Mouse (Mus musculus) stomach, postnatal 0 days (tissue): ENCODE measurements around the gene Slc25a23. TPM values are rescaled to one million over a fixed set of nuclear protein-coding genes. Genes with fewer than 3 reads are reported as not detected.
A peak's percentile ranks its signal among the peaks of the same experiment; 100 is the strongest.

Experiments used
- ATAC-seq: fragments of 200-750 bp; cut with Nextera tagmentation; 2 replicates; pipeline ENCODE4 v1.8.0; 2017; ENCODE audit not compliant: low FRiP score, low TSS enrichment
- DNase-seq: peaks from one replicate; pipeline ENCODE4 v3.0.0-alpha.2; 2016; ENCODE audit warnings: low spot score
- H3K27ac ChIP-seq: fragments of 300-500 bp; sonication (generic); replicated peaks from 2 replicates; pipeline ENCODE4 v1.5.1; 2014; ENCODE audit warnings: mild to moderate bottlenecking, control low read depth
- H3K27me3 ChIP-seq: fragments of 300-500 bp; sonication (generic); 2 replicates; pipeline ENCODE4 v1.6.1; 2014; ENCODE audit warnings: low read length; ENCODE audit not compliant: control insufficient read depth, insufficient read depth
- H3K36me3 ChIP-seq: fragments of 300-500 bp; sonication (generic); 2 replicates; pipeline ENCODE4 v1.6.1; 2014; ENCODE audit warnings: low read length, mixed read lengths; ENCODE audit not compliant: control insufficient read depth, insufficient read depth
- H3K4me1 ChIP-seq: fragments of 300-500 bp; sonication (generic); replicated peaks from 2 replicates; pipeline ENCODE4 v1.6.1; 2014; ENCODE audit warnings: antibody characterized with exemption; ENCODE audit not compliant: control insufficient read depth, insufficient read depth
- H3K4me2 ChIP-seq: fragments of 300-500 bp; sonication (generic); replicated peaks from 2 replicates; pipeline ENCODE4 v1.6.1; 2014; ENCODE audit warnings: low read depth, mild to moderate bottlenecking, control low read depth, moderate library complexity
- H3K4me3 ChIP-seq: fragments of 300-500 bp; sonication (generic); 2 replicates; pipeline ENCODE4 v1.5.1; 2014; ENCODE audit warnings: low read depth, low read length, control low read depth
- H3K9ac ChIP-seq: fragments of 300-500 bp; sonication (generic); 2 replicates; pipeline ENCODE4 v1.6.1; 2014; ENCODE audit warnings: mild to moderate bottlenecking, low read length, control low read depth, mixed read lengths
- H3K9me3 ChIP-seq: fragments of 300-500 bp; sonication (generic); 2 replicates; pipeline ENCODE4 v1.6.1; 2016; ENCODE audit warnings: low read length; ENCODE audit not compliant: control insufficient read depth
- CTCF ChIP-seq: IDR thresholded peaks from 2 replicates; pipeline ENCODE4 v1.5.1; 2016; ENCODE audit warnings: antibody characterized with exemption, low read depth, mild to moderate bottlenecking, moderate library complexity
- EP300 ChIP-seq: optimal IDR thresholded peaks from 2 replicates; pipeline ENCODE3; 2016; ENCODE audit warnings: antibody characterized with exemption
- WGBS: fragments of 180-500 bp; shearing (Covaris S2); extraction: QIAGEN DNeasy Blood & Tissue Kit; methylation state at CpG from one replicate; pipeline ENCODE4 v1.1.7; 2014; 5-methylcytosine and 5-hydroxymethylcytosine counted together
- polyA plus RNA-seq: library from polyadenylated mRNA; unstranded; fragments of >200 nt; fragmentation: Nextera tagmentation; extraction: Ambion mirVana; gene quantifications from 2 replicates; pipeline ENCODE4 v1.2.1, GENCODE M21; 2015

Gene Slc25a23
- polyA plus RNA-seq = 3.1 and 4.2 TPM in 2 replicates

GRCm38 (mm10) chr17:57059486-57059977 is at the start of gene Slc25a23:
Slc25a23 (minus strand) TSS chr17:57059863.
- Histone ChIP-seq H3K4me3 (peak within 1 kb of the TSS; percentile 67), H3K4me1 (no peaks in the 10 kb centered on the region), H3K4me2 (peak within 1 kb of the TSS; percentile 91), H3K9me3 (no peaks in the 10 kb centered on the region), H3K27me3 (no peaks in the 10 kb centered on the region), H3K27ac (peak within 1 kb of the TSS; percentile 74), H3K9ac (peak within 1 kb of the TSS; percentile 74), H3K36me3 (no peaks in the 10 kb centered on the region)
- peak; percentile 14; the same call in 1 of the 2 replicates for ATAC-seq
- WGBS = under 1% methylated on average over 41 of the region's 45 CpGs
- DNase-seq = peak; percentile 78
- TF ChIP-seq CTCF (no peak), EP300 (no peak)

- no peak for DNase-seq
- Histone ChIP-seq H3K9me3 (no peaks in the 10 kb centered on the region), H3K4me3 (no peak overlapping the region), H3K27me3 (no peaks in the 10 kb centered on the region), H3K9ac (no peak overlapping the region), H3K27ac (no peak overlapping the region), H3K4me2 (no peak overlapping the region), H3K4me1 (no peaks in the 10 kb centered on the region), H3K36me3 (no peaks in the 10 kb centered on the region)
- no peak for TF ChIP-seq CTCF
- no peak for TF ChIP-seq EP300
- 34% methylated on average over 5 of the region's 5 CpGs for WGBS
- ATAC-seq = no peak
Observed at GRCm38 (mm10) chr17:57108666-57109171, 49.1 kb upstream of the Slc25a23 start.

GRCm38 (mm10) chr17:57108040-57108665 is 48.5 kb upstream of the Slc25a23 start:
- H3K9me3 ChIP-seq = no peaks in the 10 kb centered on the region
- H3K36me3 ChIP-seq = no peaks in the 10 kb centered on the region
- DNase-seq (no peak), ATAC-seq (no peak)
- no peak for TF ChIP-seq CTCF
- TF ChIP-seq EP300 = no peak
- H3K9ac ChIP-seq = no peak overlapping the region
- H3K4me3 ChIP-seq = no peak overlapping the region
- H3K4me1 ChIP-seq = no peaks in the 10 kb centered on the region
- H3K4me2 ChIP-seq = no peak overlapping the region
- no peaks in the 10 kb centered on the region for H3K27me3 ChIP-seq
- WGBS = 79% methylated on average over 7 of the region's 7 CpGs
- H3K27ac ChIP-seq = no peak overlapping the region

GRCm38 (mm10) chr17:57107064-57107463 is 47.4 kb upstream of the Slc25a23 start:
- Histone ChIP-seq H3K9me3 (no peaks in the 10 kb centered on the region), H3K4me1 (no peaks in the 10 kb centered on the region), H3K27ac (no peak overlapping the region), H3K9ac (no peak overlapping the region), H3K36me3 (no peaks in the 10 kb centered on the region), H3K4me3 (no peak overlapping the region), H3K27me3 (no peaks in the 10 kb centered on the region), H3K4me2 (no peak overlapping the region)
- WGBS = 88% methylated on average over 5 of the region's 5 CpGs
- ATAC-seq = no peak
- DNase-seq = no peak
- no peak for TF ChIP-seq CTCF
- TF ChIP-seq EP300 = no peak

GRCm38 (mm10) chr17:57106035-57106368 is 46.3 kb upstream of the Slc25a23 start:
- no peak for TF ChIP-seq EP300
- no peak for TF ChIP-seq CTCF
- 16% methylated on average over 9 of the region's 9 CpGs for WGBS

More at GRCm38 (mm10) chr17:57106035-57106368, 46.3 kb upstream of the Slc25a23 start:
- H3K27ac ChIP-seq = no peak overlapping the region
- H3K4me2 ChIP-seq = peak overlapping the region; percentile 91
- peak overlapping the region; percentile 59 for H3K4me3 ChIP-seq
- no peak for ATAC-seq
- no peaks in the 10 kb centered on the region for H3K36me3 ChIP-seq
- no peaks in the 10 kb centered on the region for H3K4me1 ChIP-seq
- H3K9ac ChIP-seq = peak overlapping the region; percentile 60; the same call in 1 of the 2 replicates
- no peak for DNase-seq
- H3K27me3 ChIP-seq = no peaks in the 10 kb centered on the region
- no peaks in the 10 kb centered on the region for H3K9me3 ChIP-seq
